Mouse (Mus musculus): ENCODE data around the gene Kcnj12.

The Kcnj12 gene

DNA sequence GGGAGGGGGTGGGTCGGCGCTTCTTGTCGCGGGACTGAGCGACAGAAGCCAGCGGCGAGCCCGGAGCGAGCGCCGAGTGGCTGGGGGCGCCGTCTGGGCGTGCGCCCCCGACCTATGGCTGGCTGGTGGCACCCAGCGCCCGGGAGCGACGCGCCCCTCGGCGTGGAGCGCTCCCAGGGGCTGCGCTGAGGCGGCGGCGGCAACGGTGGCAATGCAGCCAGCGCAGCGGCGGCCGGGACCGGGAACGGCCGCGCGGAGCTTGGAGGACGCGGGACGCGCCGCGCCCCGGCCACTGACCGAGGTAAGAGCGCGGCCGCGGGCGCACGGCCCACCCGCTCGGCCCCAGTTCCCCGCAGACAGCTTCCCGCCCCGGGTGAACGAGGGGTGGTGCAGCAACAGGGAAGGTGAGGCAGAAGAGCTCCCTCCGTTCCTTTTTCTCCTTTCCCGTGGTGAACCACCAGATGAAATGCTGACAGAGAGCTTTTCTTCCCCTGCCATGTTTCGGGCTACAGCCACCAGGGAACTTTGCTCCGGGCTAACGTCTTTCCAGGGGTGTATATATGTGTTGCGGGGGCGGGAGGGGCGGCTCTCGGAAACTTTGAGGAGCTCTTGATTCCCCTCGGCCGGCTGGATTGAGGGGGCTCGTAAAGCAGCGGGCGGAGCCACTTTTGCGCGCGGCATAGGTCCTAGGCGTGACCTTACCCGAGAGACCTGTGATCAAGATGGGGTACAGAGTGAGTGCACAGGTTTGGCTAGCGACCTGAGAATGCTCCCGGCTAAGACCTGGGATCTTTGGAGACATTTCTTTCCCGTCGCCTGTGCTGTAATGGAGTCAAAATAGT is at the start of gene Kcnj12:
Gene Kcnj12, plus strand, starts transcription at position 15 of the 842 bp plus-strand sequence.
- DNase-seq, result peak; percentile 50 to 60

GRCm38 (mm10) chr11:60975097-60975496 is 47.3 kb upstream of the Kcnj12 start:
- DNase-seq, result no peak

GRCm38 (mm10) chr11:60976234-60976633 is 46.1 kb upstream of the Kcnj12 start:
- no peak for DNase-seq

- DNase-seq, result peak in 1 of 2 experiments; percentile 50
These were observed 45.6 kb upstream of the Kcnj12 start for GRCm38 (mm10) chr11:60976742-60977141.

- DNase-seq, result no peak
These were observed 45.2 kb upstream of the Kcnj12 start for GRCm38 (mm10) chr11:60977153-60977552.

DNA sequence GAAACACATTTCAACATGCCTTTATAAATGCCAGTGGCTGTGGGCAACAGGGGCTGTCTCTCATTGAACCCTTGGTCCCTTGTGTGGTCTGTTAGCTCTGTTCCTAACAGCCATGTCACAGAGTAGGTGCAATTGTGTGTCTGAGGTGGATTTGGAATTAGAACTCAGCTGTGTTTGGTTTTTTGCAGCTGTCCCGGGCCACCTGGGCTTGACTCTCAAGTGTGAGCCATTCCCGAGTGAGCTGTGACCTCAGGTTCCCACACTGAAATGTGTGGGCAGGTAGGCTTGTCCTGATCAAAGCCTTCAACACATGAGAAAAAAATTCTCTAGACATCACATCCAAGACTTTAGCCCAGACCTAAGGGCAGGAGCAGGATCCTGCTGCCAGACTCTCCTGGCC is 43.7 kb upstream of the Kcnj12 start:
- no peak for DNase-seq

DNA sequence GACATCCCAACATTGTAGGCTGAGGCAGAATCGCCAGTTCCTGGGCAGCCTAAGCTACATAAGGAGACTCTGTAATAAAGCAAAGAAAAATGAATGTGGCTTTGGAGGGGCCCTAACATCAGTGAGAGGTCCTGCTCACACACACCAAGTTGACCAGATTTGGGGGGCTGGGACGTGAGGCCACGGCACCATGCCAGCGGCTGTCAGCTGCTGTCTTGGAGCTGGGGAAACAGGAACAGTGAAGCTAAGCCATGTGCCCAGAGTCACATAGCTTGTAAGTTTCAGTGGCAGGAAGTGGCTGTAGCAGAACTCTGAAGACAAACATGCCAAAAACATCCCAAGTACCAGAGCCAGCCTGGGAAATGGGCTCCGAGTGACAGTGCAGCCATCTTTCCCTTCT is 42.6 kb upstream of the Kcnj12 start:
- DNase-seq, result peak in 1 of 2 experiments; percentile 42

GRCm38 (mm10) chr11:60981693-60982486 is 40.5 kb upstream of the Kcnj12 start:
- DNase-seq, result peak in 1 of 2 experiments; percentile 29

GRCm38 (mm10) chr11:60984912-60985558 is 37.3 kb upstream of the Kcnj12 start:
- DNase-seq, result peak; percentile 96 to 97

DNA sequence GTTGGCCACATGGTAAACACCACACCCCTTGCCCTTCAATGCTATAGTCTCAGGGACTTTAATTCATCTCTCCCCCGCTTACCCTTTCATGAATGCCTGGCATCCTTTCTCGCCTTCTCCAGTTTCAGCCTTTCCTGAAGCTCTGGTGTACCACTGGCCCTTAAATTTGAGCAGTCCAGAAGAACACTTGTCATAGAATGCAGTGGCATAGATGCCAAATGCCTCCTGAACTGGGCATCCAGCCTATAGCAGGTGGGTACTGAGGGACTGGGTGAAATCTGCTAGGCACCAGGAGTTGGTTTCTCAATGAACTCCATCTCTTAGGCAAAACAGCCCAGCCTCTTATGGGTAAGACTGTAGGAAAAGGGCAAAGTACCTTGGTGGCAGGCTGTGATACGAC is 31.9 kb upstream of the Kcnj12 start:
- no peak for DNase-seq

DNA sequence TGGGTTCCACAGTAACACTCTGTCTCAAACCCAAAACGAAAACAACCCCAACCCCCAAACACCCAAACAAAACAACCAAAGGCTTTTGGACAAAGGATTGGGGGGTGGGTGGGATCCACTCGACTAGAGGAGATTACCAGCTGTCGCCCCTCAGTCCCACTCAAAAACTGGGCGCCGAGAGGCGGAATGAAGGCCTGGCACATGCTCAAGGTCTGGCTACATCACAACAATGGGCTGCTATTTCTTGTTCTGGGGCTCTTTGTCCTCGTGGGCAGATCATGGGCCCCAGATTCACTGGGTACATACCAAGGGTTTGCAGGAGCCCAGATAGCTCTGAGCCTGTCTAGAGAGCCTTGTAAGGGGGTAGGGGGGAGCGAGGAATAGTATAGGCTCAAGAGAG is 19.6 kb upstream of the Kcnj12 start:
- DNase-seq, result no peak

DNA sequence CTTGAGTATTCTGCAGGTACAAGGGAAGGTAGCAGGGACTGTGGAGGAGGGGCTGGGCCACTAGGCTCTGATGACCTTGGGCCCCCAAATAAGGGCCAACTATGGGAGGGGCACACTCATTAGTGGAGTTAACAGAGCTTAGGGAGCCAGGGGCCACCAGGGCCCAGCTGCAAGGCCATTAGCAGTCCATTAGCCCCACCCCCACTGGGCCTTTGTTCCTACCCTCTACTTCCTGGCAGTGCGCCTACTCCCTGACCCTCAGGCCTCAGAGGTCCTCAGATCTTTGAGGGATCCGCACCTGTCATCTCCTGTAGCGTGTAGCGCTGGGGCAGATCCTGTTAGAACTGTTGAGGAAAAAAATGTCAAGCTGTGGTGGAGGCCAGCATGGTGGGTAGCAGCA is 18.3 kb upstream of the Kcnj12 start:
- no peak for DNase-seq

GRCm38 (mm10) chr11:61004781-61005180 is 17.6 kb upstream of the Kcnj12 start:
- DNase-seq, result peak; percentile 40 to 49

GRCm38 (mm10) chr11:61005345-61005744 is 17.0 kb upstream of the Kcnj12 start:
- no peak for DNase-seq

DNA sequence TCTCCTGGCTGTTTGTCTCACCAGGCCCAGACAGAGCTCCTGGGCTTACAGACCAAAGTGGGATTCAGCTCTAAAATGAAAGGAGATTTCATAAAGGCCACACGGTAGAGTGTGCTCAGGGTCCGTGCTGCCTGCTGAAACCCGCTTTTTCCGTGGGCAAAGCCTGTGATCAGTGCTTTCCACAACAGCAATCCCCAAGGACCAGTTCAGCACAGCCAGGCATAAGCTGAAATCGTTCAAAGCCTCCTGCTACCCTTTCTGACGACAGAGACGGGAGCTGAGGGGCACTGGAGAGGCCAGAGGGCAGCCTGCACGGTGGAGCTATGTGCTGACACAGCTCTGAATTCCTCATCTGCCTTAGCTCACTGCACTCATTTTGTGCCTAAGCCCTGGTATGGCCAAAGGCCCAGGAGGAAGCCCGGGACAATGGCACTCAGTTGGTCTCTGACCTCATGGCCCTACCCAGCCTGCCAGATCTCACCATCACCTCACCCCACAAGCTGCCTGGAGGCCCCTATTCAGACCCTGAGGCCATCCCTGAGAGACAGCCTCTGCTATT is 10.5 kb upstream of the Kcnj12 start:
- DNase-seq, result no peak

DNA sequence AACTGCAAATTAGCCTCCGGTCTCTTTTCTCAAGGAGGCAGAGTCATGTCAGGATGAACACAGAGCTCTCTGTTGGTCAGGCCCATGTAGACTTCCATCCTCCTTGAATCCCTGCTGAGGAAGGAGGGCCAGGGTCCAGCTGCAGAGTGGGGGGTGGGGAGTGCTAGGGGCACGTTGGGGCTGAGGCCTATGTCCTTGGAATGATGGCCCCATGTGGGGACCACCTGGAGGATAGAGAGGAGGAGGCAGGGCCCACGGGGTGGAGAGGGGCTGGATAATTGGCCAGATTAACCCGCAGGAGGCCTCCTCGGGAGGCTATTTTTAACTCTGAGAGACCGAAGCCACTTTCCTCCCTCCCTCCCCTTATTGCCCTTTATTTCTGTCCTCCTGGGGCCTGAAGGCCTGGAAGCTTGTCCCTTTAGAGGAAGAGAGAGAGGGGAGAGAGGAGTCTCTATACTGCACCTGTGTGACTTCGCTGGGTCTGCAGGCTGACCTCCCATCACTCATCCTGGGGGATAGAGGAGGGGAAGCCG is 5.4 kb upstream of the Kcnj12 start:
- DNase-seq, result no peak

DNA sequence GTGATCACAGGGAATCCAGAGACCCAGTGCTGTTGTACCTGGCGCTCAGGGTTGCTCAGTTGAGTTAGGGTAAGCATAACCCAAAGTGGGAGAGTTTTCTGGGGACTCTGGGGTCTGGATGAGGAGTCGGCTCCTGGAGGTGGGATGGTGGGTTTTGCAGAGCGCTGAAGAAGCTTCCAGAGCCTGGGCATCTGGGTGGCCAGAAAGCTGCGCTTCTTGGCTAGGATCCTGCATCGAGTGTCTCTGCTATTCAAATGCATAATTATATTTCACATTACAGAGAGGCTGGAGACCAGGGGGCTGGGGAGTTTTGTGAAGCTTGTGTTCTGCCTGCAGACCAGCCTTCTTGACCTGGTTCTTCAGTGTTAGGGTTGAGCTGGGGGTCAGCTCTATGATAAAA is 1.2 kb upstream of the Kcnj12 start:
- DNase-seq, result no peak

DNA sequence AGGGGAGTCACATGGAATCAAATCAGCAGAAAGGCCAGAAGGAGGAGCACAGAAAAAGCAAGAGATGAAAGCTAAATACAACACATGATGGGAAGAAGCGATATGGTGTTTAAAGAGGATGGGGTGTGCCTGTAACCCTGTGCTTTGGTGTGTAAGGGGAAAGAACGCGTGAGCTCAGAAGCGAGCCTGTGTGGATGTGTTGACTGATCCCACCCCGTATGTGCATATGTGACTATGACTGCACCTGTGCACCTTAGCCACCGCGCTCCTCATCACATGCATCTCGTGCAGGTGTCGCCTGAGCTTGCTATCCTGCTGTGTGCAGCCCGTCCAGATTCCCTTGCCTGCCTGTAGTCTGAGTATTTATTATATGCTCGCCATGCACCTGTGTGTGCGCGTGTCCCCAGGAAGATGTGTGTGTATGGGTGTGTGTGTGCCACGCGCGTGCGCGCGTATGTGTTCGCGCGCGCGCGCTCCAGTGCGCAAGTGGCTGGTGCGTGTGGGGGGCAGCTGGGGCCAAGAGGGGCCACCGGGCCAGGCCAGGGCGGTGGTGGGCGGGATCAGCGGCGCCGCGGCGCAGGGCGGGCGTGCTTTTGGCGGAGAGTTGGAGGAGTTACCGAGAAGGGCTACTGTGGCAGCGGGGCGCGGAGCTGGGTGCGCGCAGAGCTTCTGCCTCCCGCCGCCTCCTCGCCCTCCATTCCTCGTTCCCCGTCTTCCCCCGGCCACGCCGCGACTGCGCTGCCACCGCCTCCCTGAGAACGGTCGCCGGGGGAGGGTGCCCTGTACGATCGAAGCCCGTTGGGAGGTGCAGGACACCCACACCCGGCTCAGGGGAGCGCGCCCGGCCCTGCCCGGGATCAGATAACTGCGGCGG is 451 bp upstream of the Kcnj12 start:
- peak; percentile 82 to 84 for DNase-seq

DNA sequence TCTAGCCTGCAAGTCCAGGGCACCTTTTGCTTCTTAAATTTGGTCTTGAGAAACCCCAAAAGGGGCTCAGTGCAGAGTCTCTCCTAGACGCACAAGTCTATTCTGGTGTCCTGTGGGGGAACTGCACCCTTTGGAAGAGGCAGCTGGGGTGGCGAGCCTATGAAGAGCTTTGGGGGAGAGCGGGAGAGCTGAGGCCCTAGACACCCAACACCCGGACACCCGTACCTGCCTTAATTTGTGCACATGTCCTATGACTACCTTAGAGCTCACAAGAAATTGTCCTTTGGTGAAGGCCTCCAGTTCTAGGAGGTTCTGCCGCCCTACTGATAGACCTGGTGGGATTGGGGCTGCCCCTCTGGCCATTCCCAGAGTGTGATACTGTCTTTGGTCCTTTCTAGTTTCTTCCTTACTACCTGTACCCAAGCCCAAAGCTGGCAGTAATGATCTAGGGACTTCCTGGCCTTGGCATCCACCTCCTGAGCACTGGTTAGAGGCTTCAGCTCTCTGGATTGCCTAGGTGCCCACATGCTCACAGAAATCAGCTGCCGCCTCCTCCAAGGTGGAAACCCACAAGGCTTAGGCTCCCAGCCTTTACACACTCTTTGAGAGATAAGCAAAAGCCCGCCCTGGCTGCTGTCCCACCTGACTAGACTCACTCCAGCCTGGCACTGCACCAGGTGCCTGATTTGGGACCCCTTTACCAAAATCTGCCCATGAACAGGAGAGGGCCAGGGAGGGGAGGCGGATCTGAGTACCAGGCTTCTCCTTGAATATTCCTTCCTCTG is 1.2 kb downstream of the Kcnj12 start:
- peak; percentile 53 to 60 for DNase-seq

DNA sequence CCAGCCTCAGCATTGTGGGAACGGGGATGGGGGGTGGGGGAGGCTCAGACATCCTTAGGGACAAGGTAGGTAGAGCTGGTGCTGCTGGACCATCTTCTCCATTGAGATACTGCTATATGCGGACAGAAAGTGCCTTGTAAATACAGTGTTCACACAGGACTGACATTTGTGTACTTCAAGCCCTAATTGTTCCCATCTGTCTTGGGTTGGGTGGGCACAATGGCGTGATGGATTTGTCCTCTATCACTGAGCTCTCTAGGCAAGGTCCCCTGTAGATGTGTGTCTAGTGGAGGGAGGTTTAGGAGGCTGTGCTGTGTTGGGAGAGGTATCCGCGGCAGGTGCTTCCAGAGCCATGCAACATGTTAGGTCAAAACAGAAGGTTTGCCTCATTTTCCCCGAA is 2.0 kb downstream of the Kcnj12 start:
- DNase-seq, result no peak

- DNase-seq, result peak; percentile 88 to 93
These were observed 2.6 kb downstream of the Kcnj12 start for GRCm38 (mm10) chr11:61024996-61025395.
